Mouse (Mus musculus) hindlimb bud, embryonic 11.5 days (tissue): ENCODE measurements at regions not wholly inside any gene's neighbourhood (a gene's known extent, or its start where the extent isn't known, plus 50 kb on each side); places are given as distances from the start of the nearest gene placed in this dataset.

Experiments used
- DNase-seq: peaks from one replicate; pipeline ENCODE4 v3.0.0-alpha.2; 2012; ENCODE audit warnings: low read depth, low spot score; ENCODE audit errors: extremely low spot score

- no peak for DNase-seq
Observed at GRCm38 (mm10) chr5:7428291-7428690, 83.7 kb upstream of the Zfp804b start.

- no peak for DNase-seq
Observed at GRCm38 (mm10) chr5:7436461-7436860, 91.9 kb upstream of the Zfp804b start.

- no peak for DNase-seq
Observed at GRCm38 (mm10) chr5:7448001-7448400, 103.4 kb upstream of the Zfp804b start.

- no peak for DNase-seq
Observed at GRCm38 (mm10) chr5:7454896-7455295, 110.3 kb upstream of the Zfp804b start.

- no peak for DNase-seq
Observed at GRCm38 (mm10) chr5:7457102-7457501, 112.5 kb upstream of the Zfp804b start.

- DNase-seq, result no peak
Observed at GRCm38 (mm10) chr5:7489150-7489549, 144.6 kb upstream of the Zfp804b start.

- DNase-seq, result no peak
Observed at GRCm38 (mm10) chr5:7489602-7490001, 145.0 kb upstream of the Zfp804b start.

GRCm38 (mm10) chr5:7517520-7518181 is 173.1 kb upstream of the Zfp804b start:
- DNase-seq, result peak; percentile 12

GRCm38 (mm10) chr5:7532686-7533199 is 188.2 kb upstream of the Zfp804b start:
- no peak for DNase-seq

- peak; percentile 28 for DNase-seq
Observed at GRCm38 (mm10) chr5:7539812-7540645, 195.5 kb upstream of the Zfp804b start.

- no peak for DNase-seq
Observed at GRCm38 (mm10) chr5:7540646-7541038, 196.1 kb upstream of the Zfp804b start.

- DNase-seq, result no peak
Observed at GRCm38 (mm10) chr5:7543857-7544256, 199.3 kb upstream of the Zfp804b start.

- no peak for DNase-seq
Observed at GRCm38 (mm10) chr5:7580413-7580812, 235.9 kb upstream of the Zfp804b start.

- DNase-seq, result no peak
Observed at GRCm38 (mm10) chr5:7586547-7586946, 242.0 kb upstream of the Zfp804b start.

GRCm38 (mm10) chr5:7600418-7600817 is 255.9 kb upstream of the Zfp804b start:
- DNase-seq, result no peak

- DNase-seq, result no peak
Observed at GRCm38 (mm10) chr5:7607517-7607916, 263.0 kb upstream of the Zfp804b start.

GRCm38 (mm10) chr5:7607924-7608323 is 263.4 kb upstream of the Zfp804b start:
- DNase-seq, result no peak

- DNase-seq, result no peak
Observed at GRCm38 (mm10) chr5:7655280-7655679, 305.0 kb upstream of the Steap4 start.

GRCm38 (mm10) chr5:7701776-7702175 is 258.5 kb upstream of the Steap4 start:
- DNase-seq, result no peak

GRCm38 (mm10) chr5:7719557-7719956 is 240.7 kb upstream of the Steap4 start:
- no peak for DNase-seq

GRCm38 (mm10) chr5:7720061-7720460 is 240.2 kb upstream of the Steap4 start:
- no peak for DNase-seq

GRCm38 (mm10) chr5:7720688-7721087 is 239.6 kb upstream of the Steap4 start:
- DNase-seq, result no peak
